12 mouse cellular contexts compared by ENCODE assay signal in the genomic region with DNA sequence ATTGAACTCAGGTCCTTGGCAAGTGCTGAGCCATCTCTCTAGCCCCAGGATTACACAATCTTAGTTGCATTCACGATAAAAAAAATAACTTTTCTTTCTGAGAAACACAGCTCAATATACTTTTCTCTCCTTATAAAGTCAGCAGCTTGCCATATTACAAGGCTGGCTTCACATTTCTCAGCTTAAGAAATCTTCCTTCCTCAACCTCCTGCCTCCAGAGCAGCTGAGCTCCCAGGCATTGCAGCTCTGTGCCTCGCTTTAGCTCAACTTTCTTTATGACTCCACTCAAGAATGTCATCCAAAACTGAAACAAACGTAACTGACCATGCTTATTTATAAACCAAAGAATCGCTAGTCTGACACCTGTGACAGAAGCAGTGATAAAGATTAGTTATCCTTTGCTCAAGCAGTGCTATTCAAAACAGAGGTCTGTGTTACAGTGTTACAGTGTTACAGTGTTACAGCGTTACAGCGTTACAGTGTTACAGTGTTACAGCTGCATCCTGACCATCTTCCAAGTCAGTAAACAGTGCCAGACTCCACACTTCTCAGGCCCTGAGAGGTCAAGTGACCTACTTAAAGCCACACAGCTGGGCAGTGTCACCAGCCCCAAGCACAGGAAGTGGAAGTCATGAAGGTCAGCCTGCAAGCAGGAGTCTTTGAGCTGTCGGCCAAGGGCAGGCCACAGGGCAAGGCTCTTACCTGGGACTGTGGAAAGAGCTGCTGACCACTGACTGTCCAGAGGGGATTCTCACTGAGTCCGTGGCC.
"Had no signal": no experiment of that assay in that cellular context is flagged by ENCODE, and none has a peak within 500 bp of the region (broad histone marks: within the 10 kb centered on the region; RNA-seq: fewer than 3 reads in every experiment).

No protein-coding gene starts in this region.

- H3K4me3 ChIP-seq: intestine, embryonic 15.5 days; kidney, embryonic 15.5 days; limb, embryonic 15.5 days; liver, embryonic 12.5 days; midbrain, embryonic 12.5 days; stomach, embryonic 15.5 days had no signal

- H3K4me2 ChIP-seq: intestine, embryonic 15.5 days; kidney, embryonic 15.5 days; limb, embryonic 15.5 days; liver, embryonic 12.5 days; midbrain, embryonic 12.5 days; stomach, embryonic 15.5 days had no signal

- H3K36me3 ChIP-seq: intestine, embryonic 15.5 days; kidney, embryonic 15.5 days; limb, embryonic 15.5 days; liver, embryonic 12.5 days; midbrain, embryonic 12.5 days; stomach, embryonic 15.5 days had no signal

- H3K9ac ChIP-seq: intestine, embryonic 15.5 days; kidney, embryonic 15.5 days; limb, embryonic 15.5 days; liver, embryonic 12.5 days; midbrain, embryonic 12.5 days; stomach, embryonic 15.5 days had no signal

- H3K4me1 ChIP-seq: intestine, embryonic 15.5 days; kidney, embryonic 15.5 days; limb, embryonic 15.5 days; liver, embryonic 12.5 days; stomach, embryonic 15.5 days had no signal

- H3K27me3 ChIP-seq: intestine, embryonic 15.5 days; kidney, embryonic 15.5 days; limb, embryonic 15.5 days; liver, embryonic 12.5 days; stomach, embryonic 15.5 days had no signal

- DNase-seq: kidney, adult 2 months; layer of hippocampus, adult 9-11 months; right cerebral cortex, postnatal 14 days; thymus, adult 2 months; thymus, postnatal 25 days had no signal

- H3K27ac ChIP-seq: intestine, embryonic 15.5 days; kidney, embryonic 15.5 days; limb, embryonic 15.5 days; liver, embryonic 12.5 days; midbrain, embryonic 12.5 days; stomach, embryonic 15.5 days had no signal

- ATAC-seq: intestine, embryonic 15.5 days; liver, embryonic 12.5 days; midbrain, embryonic 16.5 days had no signal

- H3K9me3 ChIP-seq: intestine, embryonic 15.5 days; kidney, embryonic 15.5 days; limb, embryonic 15.5 days; liver, embryonic 12.5 days; midbrain, embryonic 12.5 days; stomach, embryonic 15.5 days had no signal
